Comparison of ENCODE assay signal across 8 mouse cellular contexts in genomic region chr4:72195116-72195835, GRCm38 (mm10). TPM values are rescaled to one million over a fixed set of nuclear protein-coding genes. Genes with fewer than 3 reads are reported as not detected.
A peak's percentile ranks its signal among the peaks of the same experiment; 100 is the strongest.
DNase-seq lines count a peak whose midpoint lies in the region; ATAC-seq and TF ChIP-seq lines count a peak whose summit lies in the region.

No protein-coding gene starts in this region.

- no peak for TF ChIP-seq CTCF in forebrain, postnatal 0 days (IDR thresholded peaks at IDR 0.05; ENCODE audit: low read depth)

- peak overlapping the region; percentile 76 for H3K4me2 ChIP-seq in forebrain, postnatal 0 days (ENCODE audit: low read depth)
- H3K4me2 ChIP-seq in stomach, embryonic 16.5 days (ENCODE audit: low read depth, low read length), result peak overlapping the region; percentile 8; the same call in 1 of the 2 replicates

- no peaks in the 10 kb centered on the region for H3K36me3 ChIP-seq in forebrain, postnatal 0 days (ENCODE audit: insufficient read depth)
- H3K36me3 ChIP-seq in stomach, embryonic 16.5 days (ENCODE audit: control insufficient read depth, insufficient read depth, low read length), result no peaks in the 10 kb centered on the region

- no peaks in the 10 kb centered on the region for H3K27me3 ChIP-seq in forebrain, postnatal 0 days (ENCODE audit: insufficient read depth, low read length)
- H3K27me3 ChIP-seq in stomach, embryonic 16.5 days (ENCODE audit: control insufficient read depth, insufficient read depth, low read length), result no peaks in the 10 kb centered on the region

- H3K4me1 ChIP-seq in forebrain, postnatal 0 days (ENCODE audit: insufficient read depth), result peaks cover 6% of the 10 kb centered on the region; the same call in 1 of the 2 replicates
- peaks cover 26% of the 10 kb centered on the region for H3K4me1 ChIP-seq in stomach, embryonic 16.5 days (ENCODE audit: control insufficient read depth, insufficient read depth, low read length)

- H3K27ac ChIP-seq in forebrain, postnatal 0 days (ENCODE audit: low read depth, low read length), result no peak overlapping the region
- H3K27ac ChIP-seq in stomach, embryonic 16.5 days (ENCODE audit: low read length), result no peak overlapping the region

- no peak overlapping the region for H3K9ac ChIP-seq in forebrain, postnatal 0 days
- H3K9ac ChIP-seq in stomach, embryonic 16.5 days (ENCODE audit: low read length), result no peak overlapping the region

- 0 out of 2 replicates have a peak overlapping the region, but pooled peaks have one; percentile 4 for H3K4me3 ChIP-seq in forebrain, postnatal 0 days (ENCODE audit: low read depth, low read length)
- H3K4me3 ChIP-seq in stomach, embryonic 16.5 days (replicated peaks; ENCODE audit: low read length), result no peak overlapping the region

- no peak for ATAC-seq in forebrain, postnatal 0 days
- ATAC-seq in stomach, embryonic 16.5 days (ENCODE audit: insufficient read depth, low FRiP score), result no peak

- peak; percentile 40 for DNase-seq in urinary bladder, postnatal 14 days (ENCODE audit: low spot score)
- DNase-seq in urinary bladder, adult 2 months (ENCODE audit: low spot score), result no peak
- peak; percentile 31 for DNase-seq in forebrain, postnatal 0 days
- DNase-seq in lung, postnatal 10 days, result peak; percentile 55
- DNase-seq in frontal cortex, adult 2 months (ENCODE audit: extremely low spot score in 1 of 2, low spot score in 1 of 2), result no peak
- DNase-seq in frontal cortex, postnatal 14 days (ENCODE audit: low spot score in 2 of 2), result no peak
- no peak for DNase-seq in cerebellum, postnatal 4 days (ENCODE audit: low spot score in 2 of 2)

- H3K9me3 ChIP-seq in forebrain, postnatal 0 days (ENCODE audit: low read length), result no peaks in the 10 kb centered on the region
- no peaks in the 10 kb centered on the region for H3K9me3 ChIP-seq in stomach, embryonic 16.5 days (replicated peaks; ENCODE audit: control insufficient read depth, low read length)

- WGBS in forebrain, postnatal 0 days, result 26% methylated on average over 6 of the region's 6 CpGs
- 65% methylated on average over 6 of the region's 6 CpGs for WGBS in stomach, embryonic 16.5 days

RNA-seq across cellular contexts. Expression of gene Tle1, which starts 5.4 kb away (rescaled TPM):
- 32.0 and 32.4 TPM in 2 replicates for polyA plus RNA-seq in urinary bladder, adult 2 months (2012; rRNA removed)
- total RNA-seq in forebrain, postnatal 0 days (2014; rRNA removed), result 76.8 and 83.0 TPM in 2 replicates
- polyA plus RNA-seq in forebrain, postnatal 0 days (2015; fragmentation: Nextera tagmentation; extraction: Ambion mirVana), result 27.4 and 28.8 TPM in 2 replicates
- 10.7 and 12.8 TPM in 2 replicates for polyA plus RNA-seq in stomach, embryonic 16.5 days (2015; fragmentation: Nextera tagmentation; extraction: Ambion mirVana)
- 44.0 TPM in 2 replicates for polyA plus RNA-seq in frontal cortex, adult 2 months (2012; rRNA removed)

Comparison
In these comparisons a context has a peak if more than half of its experiments do, and no peak if none do; other contexts are left out.
1. DNase-seq: peak in urinary bladder, postnatal 14 days (single experiment), forebrain, postnatal 0 days (single experiment) and lung, postnatal 10 days (single experiment); none in urinary bladder, adult 2 months (single experiment), frontal cortex, adult 2 months (0 of 2), frontal cortex, postnatal 14 days (0 of 2) and cerebellum, postnatal 4 days (0 of 2).